Mouse (Mus musculus) forebrain, postnatal 0 days (tissue): Measurements from ENCODE around the gene Iqschfp. TPM values are rescaled to one million over a fixed set of nuclear protein-coding genes. Genes with fewer than 3 reads are reported as not detected.

Experiments
- ATAC-seq: fragments of 200-750 bp; cut with Nextera tagmentation; 2 replicates; pipeline ENCODE4 v1.8.0; 2017; ENCODE audit warnings: mild to moderate bottlenecking, moderate library complexity
- DNase-seq: peaks from one replicate; pipeline ENCODE4 v3.0.0-alpha.2; 2015
- H3K27ac ChIP-seq: fragments of 300-500 bp; sonication (generic); 2 replicates; pipeline ENCODE4 v1.5.1; 2014; ENCODE audit warnings: low read depth, mild to moderate bottlenecking, antibody characterized with exemption, low read length, moderate library complexity, mixed read lengths
- H3K27me3 ChIP-seq: fragments of 300-500 bp; sonication (generic); 2 replicates; pipeline ENCODE4 v1.6.1; 2014; ENCODE audit warnings: mild to moderate bottlenecking, low read length, mixed read lengths; ENCODE audit not compliant: insufficient read depth
- H3K36me3 ChIP-seq: fragments of 300-500 bp; sonication (generic); 2 replicates; pipeline ENCODE4 v1.6.1; 2014; ENCODE audit warnings: mild to moderate bottlenecking, moderate library complexity; ENCODE audit not compliant: insufficient read depth
- H3K4me1 ChIP-seq: fragments of 300-500 bp; sonication (generic); 2 replicates; pipeline ENCODE4 v1.6.1; 2014; ENCODE audit warnings: antibody characterized with exemption; ENCODE audit not compliant: insufficient read depth
- H3K4me2 ChIP-seq: fragments of 300-500 bp; sonication (generic); 2 replicates; pipeline ENCODE4 v1.6.1; 2014; ENCODE audit warnings: low read depth, mild to moderate bottlenecking, moderate library complexity
- H3K4me3 ChIP-seq: fragments of 300-500 bp; sonication (generic); 2 replicates; pipeline ENCODE4 v1.5.1; 2014; ENCODE audit warnings: low read depth, low read length, mixed read lengths
- H3K9ac ChIP-seq: fragments of 300-500 bp; sonication (generic); 2 replicates; pipeline ENCODE4 v1.6.1; 2014; ENCODE audit warnings: mild to moderate bottlenecking
- H3K9me3 ChIP-seq: fragments of 300-500 bp; sonication (generic); 2 replicates; pipeline ENCODE4 v1.6.1; 2016; ENCODE audit warnings: low read length
- CTCF ChIP-seq: sonication (generic); IDR thresholded peaks from 2 replicates; pipeline ENCODE4 v1.5.1; 2016; ENCODE audit warnings: antibody characterized with exemption, control low read depth, low read depth
- WGBS: fragments of 180-500 bp; shearing (Covaris S2); extraction: QIAGEN DNeasy Blood & Tissue Kit; methylation state at CpG from one replicate; pipeline ENCODE4 v1.1.7; 2014; 5-methylcytosine and 5-hydroxymethylcytosine counted together
- polyA plus RNA-seq: library from polyadenylated mRNA; unstranded; fragments of >200 nt; fragmentation: Nextera tagmentation; extraction: Ambion mirVana; gene quantifications from 2 replicates; pipeline ENCODE4 v1.2.1, GENCODE M21; 2015
- total RNA-seq: library from RNA; depleted of rRNA; stranded (reverse); fragments of >200 nt; gene quantifications from 2 replicates; pipeline ENCODE4 v1.2.3, GENCODE M21; 2014

Iqschfp gene
- total and polyA plus RNA-seq, 2 experiments from 2014 or later = 6.6 to 8.8 TPM

- no peaks in the 10 kb centered on the region for H3K9me3 ChIP-seq
- H3K27ac ChIP-seq = no peak overlapping the region
- H3K27me3 ChIP-seq = no peaks in the 10 kb centered on the region
- no peak overlapping the region for H3K4me3 ChIP-seq
- TF ChIP-seq CTCF = no peak
- no peak overlapping the region for H3K9ac ChIP-seq
- H3K36me3 ChIP-seq = no peaks in the 10 kb centered on the region
- no CpG with 5 or more reads among the region's 1 CpGs for WGBS
- ATAC-seq = 0 out of 2 replicates have a peak, but pooled peaks have one; percentile 34
- no peak overlapping the region for H3K4me2 ChIP-seq
- DNase-seq = no peak
- H3K4me1 ChIP-seq = peaks cover 3% of the 10 kb centered on the region; the same call in 1 of the 2 replicates
Observed at GRCm38 (mm10) chr3:68372925-68373324, 480.9 kb downstream of the Iqschfp start.

- ATAC-seq (peak; percentile 60), DNase-seq (peak; percentile 27)
- 30% methylated on average over 10 of the region's 10 CpGs for WGBS
- H3K27me3 ChIP-seq = no peaks in the 10 kb centered on the region
- H3K4me3 ChIP-seq = no peak overlapping the region
- H3K9ac ChIP-seq = no peak overlapping the region
- no peak for TF ChIP-seq CTCF
- no peak overlapping the region for H3K27ac ChIP-seq
- peaks cover 3% of the 10 kb centered on the region; the same call in 1 of the 2 replicates for H3K4me1 ChIP-seq
- H3K36me3 ChIP-seq = no peaks in the 10 kb centered on the region
- H3K4me2 ChIP-seq = peak overlapping the region; percentile 5; the same call in 1 of the 2 replicates
- no peaks in the 10 kb centered on the region for H3K9me3 ChIP-seq
Observed at GRCm38 (mm10) chr3:68375100-68375508, 483.1 kb downstream of the Iqschfp start.

GRCm38 (mm10) chr3:68377452-68378198, 485.6 kb downstream of the Iqschfp start:
- H3K4me2 ChIP-seq = no peak overlapping the region
- H3K4me3 ChIP-seq = no peak overlapping the region
- 67% methylated on average over 7 of the region's 7 CpGs for WGBS
- no peak for DNase-seq
- no peaks in the 10 kb centered on the region for H3K27me3 ChIP-seq
- ATAC-seq = no peak; the same call in 1 of the 2 replicates
- TF ChIP-seq CTCF = peak; percentile 28; the same call in 1 of the 2 replicates
- H3K4me1 ChIP-seq = peaks cover 3% of the 10 kb centered on the region; the same call in 1 of the 2 replicates
- H3K9ac ChIP-seq = no peak overlapping the region
- H3K9me3 ChIP-seq = no peaks in the 10 kb centered on the region
- no peak overlapping the region for H3K27ac ChIP-seq
- no peaks in the 10 kb centered on the region for H3K36me3 ChIP-seq

GRCm38 (mm10) chr3:68378799-68379198, 486.8 kb downstream of the Iqschfp start:
- H3K27ac ChIP-seq = no peak overlapping the region
- H3K4me3 ChIP-seq = no peak overlapping the region
- no peaks in the 10 kb centered on the region for H3K27me3 ChIP-seq
- no peaks in the 10 kb centered on the region for H3K36me3 ChIP-seq
- DNase-seq (no peak), ATAC-seq (no peak)
- no peak overlapping the region for H3K4me2 ChIP-seq
- H3K9me3 ChIP-seq = no peaks in the 10 kb centered on the region
- TF ChIP-seq CTCF = no peak
- H3K4me1 ChIP-seq = peaks cover 3% of the 10 kb centered on the region; the same call in 1 of the 2 replicates
- WGBS = 71% methylated on average over 2 of the region's 2 CpGs
- no peak overlapping the region for H3K9ac ChIP-seq

GRCm38 (mm10) chr3:68379242-68379641, 487.2 kb downstream of the Iqschfp start:
- no peak for ATAC-seq
- 51% methylated on average over 7 of the region's 7 CpGs for WGBS

GRCm38 (mm10) chr3:68383672-68384071, 491.6 kb downstream of the Iqschfp start:
- no peak for DNase-seq

More at GRCm38 (mm10) chr3:68379242-68379641, 487.2 kb downstream of the Iqschfp start:
- peaks cover 3% of the 10 kb centered on the region; the same call in 1 of the 2 replicates for H3K4me1 ChIP-seq
- H3K9me3 ChIP-seq = no peaks in the 10 kb centered on the region
- H3K4me2 ChIP-seq = no peak overlapping the region
- H3K4me3 ChIP-seq = no peak overlapping the region
- H3K9ac ChIP-seq = no peak overlapping the region
- DNase-seq = no peak
- H3K27me3 ChIP-seq = no peaks in the 10 kb centered on the region
- no peak overlapping the region for H3K27ac ChIP-seq
- TF ChIP-seq CTCF = no peak
- no peaks in the 10 kb centered on the region for H3K36me3 ChIP-seq

GRCm38 (mm10) chr3:68385544-68385943, 493.5 kb downstream of the Iqschfp start:
- Histone ChIP-seq H3K27ac (no peak overlapping the region), H3K27me3 (no peaks in the 10 kb centered on the region), H3K9me3 (no peaks in the 10 kb centered on the region), H3K36me3 (no peaks in the 10 kb centered on the region), H3K4me3 (no peak overlapping the region), H3K4me1 (no peaks in the 10 kb centered on the region), H3K9ac (no peak overlapping the region), H3K4me2 (no peak overlapping the region)
- 88% methylated on average over 3 of the region's 3 CpGs for WGBS
- no peak for TF ChIP-seq CTCF
- DNase-seq = no peak
- ATAC-seq = no peak

More at GRCm38 (mm10) chr3:68383672-68384071, 491.6 kb downstream of the Iqschfp start:
- no peak for ATAC-seq
- TF ChIP-seq CTCF = no peak
- no peaks in the 10 kb centered on the region for H3K27me3 ChIP-seq
- H3K36me3 ChIP-seq = no peaks in the 10 kb centered on the region
- H3K4me2 ChIP-seq = no peak overlapping the region
- no peak overlapping the region for H3K4me3 ChIP-seq
- no peaks in the 10 kb centered on the region for H3K9me3 ChIP-seq
- H3K9ac ChIP-seq = no peak overlapping the region
- H3K27ac ChIP-seq = no peak overlapping the region
- H3K4me1 ChIP-seq = no peaks in the 10 kb centered on the region
